Mouse (Mus musculus): ENCODE measurements at regions not wholly inside any gene's neighbourhood (a gene's known extent, or its start where the extent isn't known, plus 50 kb on each side); places are given as distances from the start of the nearest gene placed in this dataset.

DNA sequence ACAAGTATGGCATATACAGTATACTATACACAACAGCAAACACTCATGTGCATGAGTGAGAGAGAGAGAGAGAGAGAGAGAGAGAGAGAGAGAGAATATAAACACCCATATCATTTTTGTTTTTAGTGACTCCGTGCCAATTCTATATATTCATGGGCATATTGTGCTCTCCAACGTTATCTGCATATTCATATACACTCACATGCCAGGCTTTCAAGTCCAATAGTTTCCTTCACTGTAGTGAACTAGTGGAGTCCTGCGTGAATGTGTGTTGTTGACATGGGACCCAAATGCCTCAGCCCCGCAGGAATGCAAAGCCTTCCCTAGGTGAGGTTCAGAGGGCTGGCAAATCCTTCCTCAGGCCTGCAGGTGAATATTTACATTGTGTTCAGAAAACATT lies 53.4 kb upstream of the Nab1 start:
- no peak for DNase-seq (ENCODE audit: extremely low spot score in 1 of 2, low spot score in 2 of 2)

DNA sequence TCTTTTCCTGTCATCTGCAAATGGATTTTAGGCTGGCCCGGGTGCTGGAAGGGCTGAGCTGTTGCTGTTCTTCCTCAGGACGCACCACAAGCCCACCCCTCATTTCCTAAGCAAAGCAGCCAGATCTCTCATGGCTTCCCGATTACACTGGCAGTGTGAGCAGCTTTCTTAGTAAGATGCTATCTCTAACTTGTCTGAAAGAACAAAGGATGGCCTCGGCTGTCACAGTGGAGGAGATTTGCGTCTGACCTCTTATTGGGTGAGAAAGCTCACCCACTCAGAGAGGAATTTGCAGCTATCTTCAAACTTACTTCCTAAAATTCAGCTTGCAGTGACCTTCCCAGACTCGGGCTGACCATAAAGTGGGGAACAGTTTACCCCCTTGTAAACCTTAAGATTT lies 64.7 kb upstream of the Nemp2 start:
- intact Hi-C loops (cut with DNase I) = no loop called here

More for the DNA sequence above, 53.4 kb upstream of the Nab1 start:
- intact Hi-C loops (cut with DNase I) = no loop called here

DNA sequence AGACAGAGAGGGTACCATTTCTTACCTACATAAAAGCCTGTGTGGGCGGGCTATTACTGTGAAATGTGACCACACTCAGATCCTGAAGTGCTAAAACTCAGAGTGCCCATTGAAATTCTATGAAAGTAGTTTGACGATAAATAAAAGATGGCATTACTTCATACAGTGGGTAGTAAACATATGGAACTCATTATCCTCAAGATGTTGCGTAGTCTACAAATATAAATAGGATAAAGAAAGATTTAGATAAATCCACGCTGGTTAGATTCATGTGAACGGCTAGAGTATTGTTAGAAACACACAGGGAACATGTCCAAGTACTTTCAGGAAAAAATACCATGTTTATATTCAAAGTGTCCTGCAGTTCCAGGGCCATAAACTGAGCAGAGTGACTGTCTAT lies 58.8 kb upstream of the Nemp2 start:
- no peak for DNase-seq (ENCODE audit: extremely low spot score in 1 of 2, low spot score in 2 of 2)
- intact Hi-C loops (cut with DNase I) = no loop called here

More for the DNA sequence above, 64.7 kb upstream of the Nemp2 start:
- no peak for DNase-seq (ENCODE audit: extremely low spot score in 1 of 2, low spot score in 2 of 2)

DNA sequence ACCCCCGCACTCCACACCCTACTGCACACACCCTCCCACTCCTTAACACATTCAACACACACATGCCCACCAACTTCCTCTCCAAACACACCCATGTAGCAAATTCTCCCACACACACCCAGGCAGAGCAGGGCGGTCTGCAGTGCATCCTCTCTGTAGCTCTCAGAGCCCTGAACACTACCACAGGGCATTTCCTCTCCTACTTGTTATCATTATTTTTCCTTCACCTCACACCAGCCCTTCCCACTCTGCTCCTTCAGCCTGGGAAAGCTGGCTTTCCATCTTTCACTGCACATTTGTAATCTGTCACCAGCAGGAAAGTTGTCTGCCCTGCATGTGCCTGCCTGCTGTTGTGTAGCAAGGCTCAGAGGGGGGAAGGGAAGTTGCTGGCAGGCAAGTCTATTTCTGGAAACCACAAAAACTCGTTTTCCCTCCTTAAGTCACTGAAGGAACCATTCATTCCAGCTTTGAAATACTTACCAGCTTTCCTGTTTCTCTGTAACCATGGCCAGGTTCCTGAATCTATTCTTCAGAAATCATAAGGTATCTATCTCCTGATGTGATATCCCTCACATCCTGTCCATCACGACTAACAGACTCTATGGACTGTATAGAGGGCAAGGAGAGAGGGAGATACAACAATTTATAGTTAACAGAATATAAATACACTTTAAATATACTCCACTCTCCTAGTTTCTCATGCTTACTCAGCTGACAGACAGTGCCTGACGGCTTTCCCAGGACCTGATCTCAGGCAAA lies 52.0 kb upstream of the Nemp2 start:
- intact Hi-C loops (cut with DNase I) = no loop called here
- peak; percentile 48 to 55 for DNase-seq (ENCODE audit: extremely low spot score in 1 of 2, low spot score in 2 of 2)

DNA sequence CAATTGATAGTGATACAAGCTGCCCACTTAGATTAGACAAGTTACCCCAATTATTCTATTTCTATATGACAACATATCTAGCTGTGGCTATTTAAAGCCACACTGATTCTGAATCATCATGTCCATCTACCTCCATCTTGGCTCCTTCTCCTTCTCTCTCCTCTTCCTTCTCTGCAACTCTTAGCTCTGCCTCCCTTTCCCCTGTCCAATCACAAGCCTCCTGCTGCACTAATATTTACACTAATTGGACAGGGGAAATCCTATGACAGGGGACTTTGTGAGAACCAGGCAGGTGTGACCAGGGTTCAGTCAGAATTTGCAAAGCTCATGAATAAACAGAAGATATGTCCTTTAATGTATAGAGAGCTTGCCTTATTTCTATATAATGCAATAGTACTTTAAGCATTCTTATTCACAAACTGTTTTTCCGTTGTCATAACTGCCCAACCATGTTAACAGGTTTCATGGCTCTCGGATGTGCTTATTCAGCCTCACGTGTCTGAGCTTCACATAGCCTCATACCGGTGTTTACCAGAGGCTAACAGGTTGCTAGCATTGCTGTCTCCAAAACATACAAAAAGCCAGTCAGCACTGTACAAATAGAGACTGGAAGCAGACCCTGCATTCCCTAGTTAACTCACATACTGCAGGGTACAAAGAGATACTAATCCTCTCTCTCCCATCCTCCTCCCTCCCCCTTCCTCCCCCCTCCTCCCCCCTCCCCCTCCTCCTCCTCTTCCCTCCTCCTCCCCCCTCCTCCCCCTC lies 50.2 kb upstream of the Nemp2 start:
- intact Hi-C loops (cut with DNase I) = no loop called here
- DNase-seq (ENCODE audit: extremely low spot score in 1 of 2, low spot score in 2 of 2) = no peak
